Mouse (Mus musculus): ENCODE data around the gene Dhx33.

Dhx33 gene

DNA sequence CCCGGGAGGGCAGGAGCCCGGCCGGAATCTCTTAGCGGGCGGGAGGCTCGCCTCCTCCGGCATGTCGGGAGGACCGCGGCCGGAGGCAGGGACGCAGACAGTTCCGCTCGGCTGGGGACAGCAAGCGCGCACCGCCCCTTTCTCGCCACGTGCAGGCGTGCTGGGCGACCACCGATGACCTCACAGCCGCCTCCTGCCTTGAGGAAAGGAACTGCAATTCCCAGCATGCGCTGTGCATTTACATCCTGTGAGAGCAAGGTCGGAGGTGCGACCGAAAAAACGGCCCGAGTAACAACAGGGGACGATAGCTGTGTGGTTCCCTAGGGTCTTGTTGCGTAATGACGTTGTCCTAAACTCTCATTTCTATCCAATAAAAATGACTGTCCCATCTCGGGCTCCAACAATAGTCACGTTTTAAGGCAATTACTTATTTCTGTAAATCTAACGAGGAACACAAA is at the start of gene Dhx33:
Dhx33 (minus strand) TSS at position 122 of the 458 bp plus-strand sequence.
- DNase-seq: peak; percentile 96

DNA sequence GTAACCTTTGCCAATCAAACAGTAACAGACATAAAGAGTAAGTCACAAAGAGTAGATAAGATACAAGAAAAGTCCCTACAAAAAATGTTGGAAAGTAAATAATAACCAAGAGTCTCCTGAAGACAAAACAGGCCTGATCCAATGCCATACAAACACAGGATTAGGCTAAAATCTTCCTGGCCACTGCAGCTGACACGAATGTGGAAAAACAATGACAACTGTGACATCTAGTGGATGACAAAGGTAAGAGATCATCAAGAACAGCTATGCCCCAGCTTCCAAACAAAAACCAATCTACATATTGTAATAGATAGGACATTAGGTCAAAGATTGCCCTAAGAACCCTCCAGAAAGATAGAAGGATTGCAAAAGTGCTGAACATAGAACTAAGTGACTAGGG is 48.3 kb upstream of the Dhx33 start:
- no peak for DNase-seq

DNA sequence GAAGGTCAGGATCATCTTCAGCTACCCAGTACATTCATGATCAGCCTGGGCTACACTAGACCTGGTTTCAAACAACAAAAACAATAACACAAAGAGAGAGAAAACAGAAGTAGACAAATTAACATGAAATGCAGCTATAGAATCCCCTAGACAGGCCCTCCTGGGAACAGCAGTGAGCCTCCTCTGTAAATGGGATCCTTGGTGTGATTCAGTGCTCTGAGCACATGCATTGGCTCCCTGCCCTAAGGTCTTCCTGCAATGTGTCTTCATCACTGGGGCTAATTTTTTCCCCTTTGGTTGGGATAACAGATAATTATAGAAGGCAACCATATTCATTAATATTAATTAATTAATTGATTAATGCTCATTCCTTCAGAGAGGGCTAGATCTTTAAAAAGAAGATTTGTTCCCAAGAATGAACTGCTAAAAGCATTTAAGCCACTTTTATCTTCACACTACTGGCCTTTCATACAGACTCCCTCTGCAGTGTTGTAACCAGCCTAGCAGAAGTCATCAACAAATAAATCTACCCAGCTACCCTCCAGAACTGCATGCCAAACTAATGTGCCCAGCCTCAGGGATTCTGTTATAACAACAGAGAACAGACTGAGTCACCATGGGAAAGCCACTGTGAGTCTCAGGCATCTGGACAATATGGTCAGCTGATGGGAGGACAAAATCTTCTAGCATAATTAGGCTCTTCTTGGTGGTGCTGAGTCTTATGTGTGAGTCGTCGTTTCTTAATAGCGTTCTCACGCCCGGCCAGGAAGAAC is 35.5 kb upstream of the Dhx33 start:
- no peak for DNase-seq

DNA sequence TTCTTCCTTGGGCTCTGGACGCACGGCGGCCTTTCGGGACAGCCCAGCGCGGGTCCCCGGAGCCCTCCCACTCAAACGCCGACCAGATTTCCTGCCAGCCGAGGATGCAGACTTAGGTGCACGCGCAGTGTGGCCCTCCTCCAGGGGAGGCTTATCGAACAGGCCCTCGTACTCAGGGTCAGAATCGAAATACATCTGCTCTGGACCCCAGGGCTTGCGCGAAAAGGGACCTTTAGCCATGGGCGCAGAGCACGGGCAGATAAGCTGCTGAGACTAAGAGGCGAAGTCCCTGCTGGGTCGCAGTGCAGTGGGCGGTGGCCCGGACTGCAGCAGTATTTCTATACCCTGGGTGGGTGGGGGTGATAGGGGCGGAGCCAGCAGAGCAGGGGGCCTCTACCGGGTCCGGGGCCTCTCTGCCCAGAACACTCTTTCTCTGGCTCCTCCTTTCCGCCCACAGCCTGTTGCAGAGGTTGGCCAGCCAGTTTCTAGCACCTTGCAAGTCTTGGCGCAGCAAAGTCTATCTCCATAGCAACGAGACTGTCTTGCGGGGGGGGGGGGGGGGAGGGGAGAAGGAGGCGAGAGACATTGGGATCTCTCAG is 29.0 kb upstream of the Dhx33 start, which contains the start of gene 6330403K07Rik:
6330403K07Rik (minus strand) TSS at position 351 of the 599 bp plus-strand sequence.
- peak; percentile 71 for DNase-seq

DNA sequence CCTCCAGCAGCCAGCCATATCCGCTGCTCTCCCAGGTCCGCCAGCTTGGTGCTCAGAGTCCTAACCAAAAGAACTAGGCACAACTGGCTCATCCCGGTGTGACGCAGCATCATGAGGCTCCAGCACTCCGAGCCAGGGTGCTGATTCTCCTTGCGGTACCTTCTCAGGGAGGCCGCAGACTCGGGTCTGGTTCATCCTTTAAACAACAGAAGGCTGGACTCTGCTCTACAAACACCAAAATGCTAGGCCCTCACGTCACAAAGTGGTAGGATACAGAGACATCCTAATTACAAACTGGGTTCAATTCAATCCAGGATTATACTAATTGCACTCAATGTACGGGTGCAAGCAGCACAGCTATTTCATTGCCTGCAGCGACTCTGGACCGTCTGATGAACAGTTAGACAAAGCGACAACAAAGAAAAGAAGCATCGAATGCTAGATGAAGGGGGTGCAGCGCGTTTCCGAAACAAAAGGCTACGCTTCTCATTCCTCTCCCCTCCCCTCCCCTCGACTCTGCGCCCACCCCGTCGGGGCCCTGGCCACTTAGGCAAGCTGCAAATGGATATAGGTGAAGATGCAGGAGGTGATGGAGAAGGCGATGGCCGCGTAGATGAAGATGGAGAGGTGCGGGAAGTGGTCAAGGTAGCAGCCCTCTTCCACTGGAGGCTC is 28.4 kb upstream of the Dhx33 start:
- DNase-seq: peak; percentile 45

DNA sequence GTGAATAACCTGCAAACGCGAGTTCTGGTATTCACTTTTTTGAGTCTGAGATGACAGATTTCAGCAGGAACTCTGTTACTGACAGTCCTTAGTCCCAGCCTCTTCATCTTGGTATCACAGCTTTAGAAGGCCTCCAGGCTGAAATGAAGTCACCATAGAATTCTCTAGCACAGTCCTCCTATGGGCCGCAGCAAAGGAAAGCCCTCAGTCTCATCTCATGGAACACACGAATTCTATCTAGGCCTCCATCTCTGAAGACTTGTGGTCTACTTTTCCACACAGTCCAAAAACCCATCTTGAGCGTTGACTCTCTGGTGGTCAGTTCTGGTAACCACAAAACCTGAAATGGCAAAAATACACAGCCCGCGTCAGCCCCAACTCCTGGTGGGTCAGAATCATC is 27.8 kb upstream of the Dhx33 start:
- no peak for DNase-seq

DNA sequence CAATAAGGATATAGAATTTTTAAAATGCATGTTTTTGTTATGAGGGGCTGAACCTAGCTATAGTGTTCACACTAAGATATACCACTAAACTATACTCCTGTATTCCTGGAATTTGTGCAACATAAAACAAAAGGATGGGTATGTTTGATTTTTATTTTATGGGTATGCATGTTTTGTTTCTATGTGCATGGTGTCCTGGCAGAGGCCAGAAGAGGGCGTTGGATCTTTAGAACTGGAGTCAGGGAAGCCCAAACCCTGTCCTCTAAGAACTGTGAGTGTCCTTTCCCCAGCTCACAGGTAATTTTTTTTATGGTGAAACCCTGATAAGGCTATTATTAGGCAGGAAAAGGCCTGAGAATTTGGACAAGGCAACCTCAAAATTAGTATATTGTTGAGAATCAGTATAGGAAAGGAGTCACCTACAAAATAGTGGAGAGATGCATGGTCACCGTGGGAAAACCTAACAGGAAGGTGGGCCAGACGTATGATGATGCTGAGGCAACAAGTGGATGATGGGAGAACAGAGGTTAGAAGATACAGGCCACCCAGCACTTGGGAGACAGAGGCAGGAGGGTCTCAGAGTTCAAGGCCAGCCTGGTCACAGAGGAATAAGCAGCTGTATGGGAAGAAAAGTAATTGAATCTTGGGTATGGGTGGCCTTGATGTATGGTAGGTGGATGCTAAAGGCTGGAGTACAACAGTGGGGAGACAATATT is 25.3 kb upstream of the Dhx33 start:
- no peak for DNase-seq

DNA sequence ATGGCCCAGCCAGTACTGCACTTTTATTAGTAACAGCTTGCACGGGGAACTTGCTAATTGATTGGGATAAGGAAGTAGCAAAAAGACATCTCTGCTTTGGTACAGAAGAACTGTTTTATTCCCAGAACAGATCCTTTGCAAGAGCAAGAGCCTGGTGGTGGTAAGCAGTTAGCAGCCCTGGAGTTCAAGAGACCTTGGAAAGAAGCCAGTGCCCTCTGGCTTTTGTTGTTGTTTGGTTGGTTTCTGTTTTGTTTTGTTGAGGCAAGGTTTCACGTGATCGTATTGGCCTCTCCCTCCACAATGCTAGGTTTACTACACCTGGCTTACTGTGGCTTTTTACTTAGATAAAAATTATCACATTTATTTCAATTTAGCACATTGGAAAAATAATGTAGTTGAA is 24.0 kb upstream of the Dhx33 start:
- no peak for DNase-seq

DNA sequence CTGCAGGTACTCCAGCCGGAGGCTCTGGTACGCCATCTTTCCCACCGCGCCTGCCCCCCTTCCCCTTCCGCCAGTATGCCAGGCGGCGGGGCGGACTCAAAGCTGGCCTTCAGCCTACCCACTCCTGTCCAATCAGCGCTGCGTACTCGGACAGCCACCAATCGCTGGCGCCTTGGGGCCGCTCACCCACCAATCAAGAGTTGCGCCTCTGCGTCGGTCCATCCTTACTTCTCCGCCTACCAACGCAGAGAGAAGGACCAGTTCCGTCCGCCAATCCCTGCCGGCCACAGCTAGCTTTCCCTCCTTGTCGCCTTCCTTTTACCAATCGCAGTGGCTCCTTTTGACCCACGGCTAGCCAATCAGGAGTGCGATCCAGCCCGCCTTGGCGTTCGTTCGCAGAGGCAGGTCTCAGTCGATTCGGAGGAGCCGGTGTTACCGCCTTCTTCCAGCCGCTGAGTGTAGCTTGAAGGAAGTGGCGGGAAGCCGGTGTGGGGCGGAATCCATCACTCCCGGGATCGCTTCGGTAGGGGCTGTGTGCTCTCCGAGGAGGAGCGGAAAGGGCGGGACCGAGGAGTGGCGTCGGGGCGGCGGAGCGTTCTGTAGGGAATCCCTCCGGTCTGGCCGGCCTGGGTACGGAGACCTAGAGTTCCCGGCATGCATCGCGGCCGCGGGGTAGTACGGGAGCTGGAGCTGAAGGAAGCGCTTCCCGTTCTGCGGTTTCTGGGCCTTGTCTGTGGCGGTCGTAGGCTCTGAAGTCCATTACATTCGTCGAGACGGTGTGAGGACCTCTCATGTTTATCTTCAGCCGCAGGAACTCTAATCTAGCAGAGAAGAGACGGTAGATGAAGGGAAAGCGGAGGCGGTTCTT is 15.2 kb upstream of the Dhx33 start, which contains the start of the genes Mis12 and Derl2:
Mis12 (plus strand) TSS at position 411 of the 868 bp plus-strand sequence.
Derl2 (minus strand) TSS at position 641 of the 868 bp plus-strand sequence.
- peak; percentile 99 for DNase-seq

DNA sequence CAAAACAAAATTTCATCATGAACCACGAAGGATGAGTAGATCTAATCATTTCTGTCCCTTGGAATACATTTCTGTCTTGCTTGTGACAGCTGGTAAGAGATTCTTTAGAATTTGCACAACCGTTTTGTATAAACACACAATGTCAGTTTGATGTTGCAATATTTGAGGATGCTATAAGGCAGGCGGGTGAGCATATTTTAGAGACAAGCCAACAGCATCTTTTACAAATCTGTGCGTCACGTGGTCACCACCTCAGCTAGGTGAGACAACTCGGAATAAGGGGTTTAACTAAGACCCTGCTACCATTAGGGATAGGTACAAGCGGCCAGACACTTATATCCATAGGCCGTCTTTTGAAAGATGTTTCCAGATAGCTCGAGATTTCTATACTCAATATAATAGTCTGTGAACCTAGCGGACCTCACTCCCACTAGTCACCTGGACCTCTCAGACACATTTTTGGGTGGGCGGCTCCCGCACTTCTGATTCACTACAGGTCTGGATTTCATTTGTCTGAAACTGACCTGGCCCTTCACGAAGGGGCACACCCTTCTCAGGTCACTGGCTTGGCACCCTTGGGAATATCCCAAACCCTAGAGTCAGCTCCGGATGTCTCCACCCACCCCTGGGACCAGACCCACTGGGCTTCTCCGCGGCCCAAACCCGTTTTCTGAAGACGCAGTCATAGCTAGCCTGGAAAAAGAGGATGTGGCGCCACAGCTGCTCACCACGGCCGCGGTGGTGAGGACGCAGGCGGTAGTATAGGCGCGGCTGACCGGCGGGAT is 14.4 kb upstream of the Dhx33 start:
- no peak for DNase-seq

DNA sequence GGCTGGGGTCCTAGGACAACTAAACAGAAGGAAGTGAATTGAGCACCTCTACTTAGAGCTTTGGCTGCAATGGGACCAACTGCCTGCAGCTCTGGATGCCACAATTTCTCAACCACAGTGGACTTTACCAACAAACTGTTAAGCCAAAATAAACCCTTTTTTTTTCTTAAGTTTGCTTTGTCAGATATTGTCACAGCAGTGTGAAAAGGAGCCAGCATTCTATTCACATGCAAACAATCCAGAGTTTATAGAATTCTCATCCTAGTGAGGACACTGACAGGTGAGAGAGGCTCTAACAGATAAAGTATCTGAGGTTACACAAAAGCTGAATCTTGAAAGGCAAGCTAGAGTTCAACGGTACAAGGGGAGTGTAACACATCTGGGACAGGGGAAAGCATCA is 12.8 kb upstream of the Dhx33 start:
- DNase-seq: no peak

DNA sequence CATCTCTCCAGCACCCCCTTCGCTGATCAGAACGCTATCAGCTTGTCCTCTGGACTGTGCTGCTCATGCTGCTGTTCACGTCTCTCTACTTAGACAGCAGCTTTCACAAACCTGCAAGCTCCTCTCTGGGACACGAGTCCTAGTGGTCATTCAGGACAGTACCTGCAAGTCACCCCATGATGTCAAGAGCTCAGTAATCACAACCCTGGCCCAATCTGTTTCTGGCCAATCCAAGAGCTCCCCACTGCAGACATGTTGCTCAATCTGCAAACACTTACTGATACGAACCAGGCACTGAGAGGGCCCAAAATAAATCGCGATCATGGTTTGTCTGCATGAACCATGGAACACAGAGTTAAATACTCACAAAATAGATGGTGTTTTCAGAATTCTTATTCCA is 8.5 kb upstream of the Dhx33 start:
- no peak for DNase-seq

DNA sequence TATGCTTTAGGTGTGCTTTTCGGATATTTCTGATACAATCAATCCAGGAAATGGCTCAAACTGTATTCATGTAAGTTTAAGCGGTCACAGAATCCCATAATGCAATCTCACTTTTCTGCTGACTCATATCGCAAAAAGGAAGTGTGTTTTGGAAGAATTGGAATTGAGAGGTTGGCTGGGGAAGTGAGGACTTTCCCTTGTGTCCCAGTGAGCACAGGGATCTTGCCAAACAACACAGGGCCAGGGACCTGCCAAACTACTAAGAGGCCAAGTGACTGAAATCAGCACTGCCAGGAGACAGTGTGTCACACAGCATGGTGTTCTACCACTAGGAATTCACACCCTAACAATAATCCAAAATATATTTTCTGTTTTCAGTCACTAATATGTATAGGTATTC is 4.1 kb upstream of the Dhx33 start:
- DNase-seq: no peak

DNA sequence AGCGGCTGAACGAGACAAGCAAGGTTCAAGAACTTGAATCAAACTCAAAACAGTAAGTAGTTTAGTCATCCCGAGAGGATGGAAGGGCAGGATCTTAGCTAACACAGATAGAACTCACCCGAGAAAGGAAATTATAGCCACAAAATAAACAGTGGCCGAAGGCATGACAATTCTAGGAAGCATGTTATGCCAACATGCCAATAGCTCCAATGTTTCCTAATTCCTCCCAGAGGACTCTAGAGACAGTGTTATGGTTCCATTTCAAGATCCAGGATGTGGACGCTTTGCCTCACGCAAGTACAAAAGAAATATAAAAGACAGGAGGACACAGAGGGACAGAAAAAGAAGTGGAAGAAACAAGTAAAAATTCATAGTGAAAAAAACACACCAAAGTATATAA is 3.6 kb upstream of the Dhx33 start:
- DNase-seq: no peak

DNA sequence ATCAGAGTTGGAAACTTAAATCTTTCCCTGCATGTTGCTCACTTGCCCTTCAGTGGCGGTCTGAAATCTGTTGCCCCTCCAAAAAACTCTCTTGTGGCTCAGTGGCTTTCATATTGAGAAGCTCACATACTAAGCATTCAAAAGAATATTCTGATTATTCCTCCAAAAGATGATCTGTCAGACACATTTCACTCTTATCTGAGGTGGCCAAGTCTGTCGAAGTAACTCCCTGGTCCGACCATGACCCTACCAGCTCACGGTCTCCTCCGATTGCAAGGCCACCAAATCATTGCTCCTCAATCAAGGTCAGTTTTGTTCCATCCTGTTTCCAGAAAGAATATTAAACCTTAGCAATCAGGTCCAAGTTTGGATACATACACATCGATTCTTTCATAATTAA is 2.8 kb upstream of the Dhx33 start:
- DNase-seq: no peak

DNA sequence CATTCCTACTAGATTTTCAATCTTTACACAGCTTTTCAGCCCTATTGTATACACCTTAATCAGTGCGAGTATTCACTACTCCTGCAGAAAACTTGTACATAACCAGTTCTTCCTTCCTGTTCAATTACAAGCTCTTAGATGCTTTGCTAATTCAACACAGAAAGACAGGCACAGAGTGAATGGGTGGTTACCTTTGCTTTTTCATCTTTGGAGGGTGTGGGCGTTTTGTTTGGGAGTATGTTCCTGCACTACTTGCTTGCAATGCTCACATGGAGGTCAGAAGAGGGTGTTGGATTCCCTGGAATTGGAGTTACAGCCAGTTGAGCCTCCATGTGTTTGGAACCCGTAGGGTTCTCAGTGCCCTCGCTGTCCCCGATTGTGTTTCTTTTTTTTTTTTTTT is 809 bp upstream of the Dhx33 start:
- no peak for DNase-seq

DNA sequence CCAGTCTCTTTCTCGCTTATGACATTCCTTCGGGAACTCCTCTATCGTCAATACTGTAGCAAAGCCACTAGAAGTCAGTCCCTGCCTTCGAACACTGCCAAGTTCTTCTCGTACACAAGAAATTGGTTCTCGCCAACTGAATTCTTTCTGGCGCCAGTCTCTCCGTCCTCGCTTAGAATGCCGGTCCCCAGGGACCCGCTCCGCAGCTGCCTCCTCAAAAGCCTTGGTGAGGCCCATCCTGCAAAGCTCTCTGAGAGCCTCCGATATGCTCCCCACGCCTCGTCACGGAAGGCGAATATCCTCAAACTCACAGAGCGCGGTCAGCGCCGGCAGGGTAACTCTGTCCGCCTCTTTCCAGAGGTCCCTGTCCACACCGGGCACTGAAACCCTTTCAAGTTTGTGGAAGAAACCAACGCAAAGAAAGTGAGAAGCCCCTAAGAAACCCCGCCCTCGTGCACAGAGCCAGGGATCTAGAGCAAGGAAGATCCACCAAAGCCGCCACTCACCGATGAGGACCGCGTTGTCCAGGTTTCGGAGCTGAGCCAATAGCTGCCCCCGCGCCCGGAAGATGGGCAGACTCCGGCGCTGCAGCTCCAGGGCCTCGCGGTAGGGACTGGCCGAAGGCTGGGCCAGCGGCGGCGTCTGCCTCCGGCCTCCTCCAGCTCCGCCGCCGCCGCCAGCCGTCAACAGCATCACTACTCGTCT is 474 bp downstream of the Dhx33 start:
- no peak for DNase-seq

DNA sequence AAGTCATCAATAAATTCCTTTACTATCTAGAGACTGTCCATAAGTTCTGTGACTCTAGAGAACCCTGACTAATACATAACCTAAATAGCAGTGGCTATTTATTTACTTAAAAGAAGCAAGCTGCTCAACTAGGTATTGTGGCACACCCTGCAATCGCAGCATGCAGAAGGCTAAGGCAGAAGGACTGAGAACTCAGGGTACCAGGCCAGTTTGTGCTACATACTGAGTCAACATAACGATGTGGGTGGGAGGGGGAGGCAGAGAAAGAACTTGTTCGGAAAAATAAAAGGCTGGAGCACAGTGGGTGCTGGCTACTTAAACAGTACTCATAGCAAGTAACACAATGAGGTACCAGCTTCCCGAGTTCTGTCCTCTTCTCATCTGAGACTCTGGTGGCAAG is 3.1 kb downstream of the Dhx33 start:
- DNase-seq: no peak

DNA sequence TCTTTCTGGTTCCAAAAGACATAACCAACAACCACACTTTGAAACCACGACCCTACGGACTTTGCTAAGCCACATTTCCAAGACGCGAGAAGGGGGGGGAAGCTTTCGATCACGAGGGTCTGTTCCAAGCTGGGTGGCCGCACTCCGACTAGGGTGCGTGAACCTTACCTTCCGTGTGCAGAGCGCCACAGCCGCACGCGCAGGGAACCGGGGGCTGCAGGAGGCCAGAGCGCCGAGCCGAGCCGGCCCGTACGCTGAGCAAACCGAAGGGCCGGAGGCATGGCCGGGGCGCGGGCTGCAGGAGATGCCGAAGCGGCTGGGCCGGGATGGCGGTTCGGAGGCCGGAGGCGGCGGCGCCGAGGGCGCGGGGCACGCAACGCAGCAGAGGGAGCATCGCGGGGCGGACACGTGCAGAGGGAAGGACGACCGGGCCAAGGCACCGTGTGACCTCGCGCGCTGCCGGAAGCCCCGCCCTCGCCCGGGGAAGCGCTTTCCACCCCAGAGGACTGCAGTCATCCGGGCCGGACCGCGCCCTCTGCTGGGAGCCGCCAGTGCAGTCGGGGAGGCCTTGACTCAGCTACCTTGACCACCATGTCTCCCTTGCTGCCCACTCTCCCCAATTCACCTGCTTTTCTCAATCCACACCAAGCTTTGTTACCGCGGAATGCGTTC is 21.5 kb downstream of the Dhx33 start, which contains the start of gene C1qbp:
C1qbp (minus strand) TSS at position 470 of the 672 bp plus-strand sequence.
- DNase-seq: peak; percentile 92

DNA sequence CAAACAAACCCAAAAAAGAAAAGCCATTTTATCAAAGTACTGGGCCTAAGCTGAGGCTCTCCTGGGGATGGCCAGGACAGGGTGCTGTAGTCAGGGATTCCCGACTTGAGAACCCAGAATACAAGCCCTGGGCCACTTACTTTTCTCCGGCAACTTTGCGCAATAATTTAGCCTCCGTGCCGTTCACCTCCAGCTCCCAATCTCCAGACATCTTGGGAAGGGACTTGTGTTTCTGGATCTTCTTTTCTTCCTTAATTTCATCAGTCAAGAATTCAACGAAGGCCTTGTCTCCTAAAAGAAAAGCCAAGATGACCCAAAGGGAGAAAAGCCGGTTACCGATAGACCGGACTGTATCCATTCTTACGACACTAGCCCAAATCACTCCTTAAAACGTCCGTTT is 22.2 kb downstream of the Dhx33 start:
- DNase-seq: no peak

Measured in right cerebral cortex, postnatal 25 days (tissue).